Mouse (Mus musculus): ENCODE data around the gene Ntmt1.

- TF ChIP-seq EP300 (IDR thresholded peaks at IDR 0.05; ENCODE audit: low read depth) (no peak), CTCF (IDR thresholded peaks at IDR 0.05; ENCODE audit: low read depth) (no peak)
Measured at GRCm38 (mm10) chr2:30795271-30795888, 12.2 kb upstream of the Ntmt1 start.

All from liver, postnatal 0 days (tissue).